Mouse (Mus musculus) forelimb bud, embryonic 11.5 days (tissue): Measurements from ENCODE around the gene Cdsn.

Source experiments
- DNase-seq: peaks from one replicate; pipeline ENCODE4 v3.0.0-alpha.2; 2012; ENCODE audit warnings: low read depth, low spot score

The Cdsn gene

DNA sequence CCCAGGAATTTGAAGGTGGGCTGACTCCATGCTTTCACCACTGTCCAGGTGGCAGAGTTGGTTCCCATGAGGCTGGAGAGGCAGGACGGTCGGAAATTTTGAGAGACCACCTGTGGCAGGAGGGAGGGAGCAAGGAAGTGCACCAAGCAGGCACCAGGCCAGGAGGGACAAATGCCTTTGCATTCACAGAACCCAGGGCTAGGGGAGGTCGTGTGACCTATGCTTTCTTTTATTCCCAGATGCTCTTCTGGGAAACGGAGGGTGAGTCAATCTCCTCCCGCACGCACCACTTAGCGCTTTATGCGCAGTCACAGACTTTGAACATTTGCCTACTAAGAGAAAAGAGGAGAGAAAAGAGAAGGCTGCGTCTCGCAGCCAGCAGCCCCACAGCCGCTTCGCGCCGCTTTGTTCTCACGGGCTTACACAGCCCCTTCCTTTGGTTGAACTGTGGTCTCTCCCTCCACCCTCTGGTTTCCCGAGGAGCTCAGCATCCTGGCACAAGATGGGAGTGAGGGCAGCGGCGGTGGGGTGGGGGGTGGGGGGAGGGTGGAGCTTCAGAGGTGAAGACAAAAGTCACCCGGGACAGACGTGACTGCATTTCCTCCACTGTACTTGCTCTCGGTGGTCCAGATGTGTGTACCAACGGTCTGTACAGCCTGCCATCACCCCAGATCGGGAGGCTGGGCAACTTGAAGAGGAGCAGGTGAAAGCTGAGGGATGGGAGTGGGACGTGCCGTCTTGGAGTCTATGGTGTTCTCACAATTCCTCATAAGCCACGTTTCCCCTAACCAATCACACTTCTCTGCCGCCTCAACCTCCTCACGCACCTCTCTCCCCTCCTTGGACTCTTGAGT is 17.4 kb downstream of the Cdsn start:
- DNase-seq: no peak

GRCm38 (mm10) chr17:35570836-35571235 is 18.9 kb downstream of the Cdsn start:
- DNase-seq: no peak

DNA sequence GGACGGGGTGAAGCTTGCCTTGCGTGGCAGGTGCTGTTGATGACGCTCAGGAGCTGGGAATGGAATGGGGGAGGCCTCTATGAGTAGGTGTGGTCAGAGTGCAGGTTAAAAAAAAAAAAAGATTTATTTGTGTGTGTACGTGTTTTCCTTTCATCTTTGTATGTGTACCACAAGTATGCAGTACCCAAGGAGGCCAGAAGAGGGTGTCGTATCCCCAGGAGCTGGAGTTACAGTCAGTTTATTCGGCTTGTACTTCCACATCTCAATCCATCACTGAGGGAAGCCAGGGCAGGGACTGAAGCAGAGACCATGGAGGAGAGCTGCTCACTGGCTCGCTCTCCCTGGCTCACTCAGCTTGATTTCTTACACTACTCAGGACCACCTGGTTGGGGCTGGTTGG is 19.5 kb downstream of the Cdsn start:
- no peak for DNase-seq

- peak; percentile 94 for DNase-seq
Measured at GRCm38 (mm10) chr17:35578211-35578610, 26.3 kb downstream of the Cdsn start.

GRCm38 (mm10) chr17:35582900-35583299 is 31.0 kb downstream of the Cdsn start:
- no peak for DNase-seq

GRCm38 (mm10) chr17:35584330-35584937 is 32.5 kb downstream of the Cdsn start:
- peak; percentile 72 for DNase-seq

GRCm38 (mm10) chr17:35587291-35587690 is 35.4 kb downstream of the Cdsn start:
- no peak for DNase-seq

DNA sequence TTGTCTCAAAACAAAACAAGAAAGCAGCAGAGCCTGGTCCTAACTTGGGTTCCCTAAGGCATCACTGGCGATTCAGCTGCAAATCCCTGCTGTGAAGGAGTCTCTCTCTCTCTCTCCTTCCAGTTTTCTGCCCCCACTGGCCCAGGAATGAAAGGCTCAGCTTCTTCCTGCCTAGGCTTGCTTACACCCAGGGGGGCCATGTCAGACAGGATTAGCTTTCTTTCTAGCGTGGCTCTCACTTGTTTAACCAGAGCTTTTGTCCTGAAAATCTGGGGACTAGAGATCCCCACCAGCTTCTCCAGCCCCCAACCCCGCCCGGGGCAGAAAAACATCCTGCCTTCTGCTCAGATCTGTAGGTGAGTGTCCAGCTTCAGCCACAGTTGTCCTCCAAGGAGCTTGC is 36.5 kb downstream of the Cdsn start:
- no peak for DNase-seq

GRCm38 (mm10) chr17:35590410-35591218 is 38.7 kb downstream of the Cdsn start:
- peak; percentile 89 for DNase-seq

DNA sequence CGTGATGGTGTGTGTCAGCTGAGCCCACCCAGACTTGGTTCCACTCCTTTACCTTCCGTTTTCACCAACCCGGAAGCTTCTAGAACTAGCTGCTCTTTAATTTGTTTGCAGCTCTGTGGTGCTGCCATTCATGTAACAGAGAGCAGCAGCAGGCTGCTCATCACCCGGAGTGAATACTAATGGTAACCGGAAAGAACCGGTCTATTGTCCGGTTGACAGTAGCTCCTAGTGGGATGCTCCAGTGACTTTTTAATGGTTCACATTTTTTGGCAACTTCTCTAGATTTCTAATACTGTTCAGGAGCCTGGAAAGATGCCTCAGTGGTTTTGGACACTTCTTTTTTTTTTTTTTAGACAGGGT is 39.3 kb downstream of the Cdsn start:
- DNase-seq: no peak

- DNase-seq: no peak
Measured at GRCm38 (mm10) chr17:35591731-35592130, 39.8 kb downstream of the Cdsn start.

DNA sequence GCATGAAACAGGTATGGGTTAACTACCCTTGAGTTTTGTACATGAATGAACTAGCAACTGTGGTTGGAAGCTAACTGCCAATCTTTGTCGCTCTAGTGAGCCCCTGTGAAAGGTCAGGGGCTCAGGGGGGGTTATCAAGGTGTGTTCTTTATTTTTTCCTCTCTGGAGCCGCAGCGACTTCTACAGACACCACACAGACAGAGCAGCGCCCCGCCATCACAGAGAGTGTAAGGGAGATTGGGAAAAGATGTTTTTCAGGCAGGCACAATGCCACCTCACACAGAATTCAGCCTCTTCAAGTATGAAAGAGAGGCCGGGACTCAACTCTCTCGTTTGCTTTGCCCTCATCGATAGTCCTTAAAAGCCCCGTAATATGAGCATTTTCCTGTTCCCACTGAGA is 40.2 kb downstream of the Cdsn start:
- no peak for DNase-seq

DNA sequence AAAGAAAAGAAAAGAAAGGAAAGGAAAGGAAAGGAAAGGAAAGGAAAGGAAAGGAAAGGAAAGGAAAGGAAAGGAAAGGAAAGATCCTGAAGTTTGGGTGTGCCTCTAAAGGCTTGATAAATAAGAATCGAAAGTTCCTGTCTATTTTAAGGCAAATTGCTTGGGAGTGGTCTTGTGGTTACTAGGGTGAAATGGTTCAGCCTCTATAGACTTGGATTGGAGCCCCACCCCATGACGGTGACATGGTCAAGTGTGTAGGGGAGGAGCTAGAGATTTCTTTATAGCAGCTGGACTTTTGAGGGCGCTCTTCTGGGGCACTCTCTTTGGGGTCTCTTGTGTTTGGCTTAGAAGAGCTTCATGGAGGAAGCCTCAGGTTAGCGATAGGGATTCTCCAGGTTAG is 41.9 kb downstream of the Cdsn start:
- DNase-seq: no peak

- no peak for DNase-seq
Measured at GRCm38 (mm10) chr17:35594456-35594855, 42.5 kb downstream of the Cdsn start.

- no peak for DNase-seq
Measured at GRCm38 (mm10) chr17:35597399-35597798, 45.5 kb downstream of the Cdsn start.

DNA sequence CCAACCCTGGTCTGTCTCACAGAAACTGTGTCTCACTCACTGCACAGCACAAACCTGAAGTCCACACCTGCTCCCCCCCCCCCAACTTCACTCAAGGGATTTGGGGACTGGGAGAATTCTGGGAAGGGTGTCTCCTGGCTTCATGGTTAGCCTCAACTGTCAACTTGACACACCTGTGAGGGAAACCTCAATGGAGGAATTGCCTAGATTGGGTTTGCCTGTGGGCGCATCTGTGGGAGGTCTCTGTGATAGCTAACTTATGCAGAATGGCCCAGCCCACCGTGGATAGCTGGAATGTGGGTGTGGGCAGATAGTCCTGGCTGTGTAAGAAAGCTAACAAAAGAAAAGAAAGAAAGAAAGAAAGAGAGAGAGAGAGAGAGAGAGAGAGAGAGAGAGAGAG is 49.3 kb downstream of the Cdsn start, which contains the start of gene Sfta2:
TSS of gene Sfta2 (plus strand) at position 301 of the 400 bp plus-strand sequence.
- DNase-seq: no peak

- DNase-seq: no peak
Measured at GRCm38 (mm10) chr17:35601736-35602354, 49.9 kb downstream of the Cdsn start.
